Mouse (Mus musculus) left cerebral cortex, adult 2 months (tissue): Measurements from ENCODE around the gene Rrm2. TPM values are rescaled to one million over a fixed set of nuclear protein-coding genes. Genes with fewer than 3 reads are reported as not detected.
"Not testable (repeated sequence)": the region's sequence is repeated elsewhere in the genome, so short reads cannot be mapped to it uniquely, and the experiment has no call there.

Source experiments
- DNase-seq, 2 experiments: peaks; one replicate each; pipeline ENCODE4 v3.0.0; 2021 to 2022; ENCODE audit warnings: low spot score in 2 of 2, mixed read lengths in 1 of 2; ENCODE audit errors: extremely low spot score in 1 of 2
- H3K27ac ChIP-seq: fragments of 200-600 bp; 2 replicates; pipeline ENCODE4 v1.8.1; 2022
- H3K4me3 ChIP-seq: fragments of 200-600 bp; 2 replicates; pipeline ENCODE4 v1.8.1; 2022
- CTCF ChIP-seq: fragments of 200-600 bp; IDR thresholded peaks from 2 replicates; pipeline ENCODE4 v1.8.1; 2022; ENCODE audit warnings: antibody characterized with exemption, mild to moderate bottlenecking, moderate library complexity
- intact Hi-C: fragments of 180-260 bp; cut with DNase I; formaldehyde crosslinking; loops from one replicate; pipeline ENCODE4 v1.15.1; 2025
- total RNA-seq, 2 experiments: library from RNA; stranded (reverse); gene quantifications; 2 replicates each; pipeline ENCODE4 v1.2.3; 2021

The Rrm2 gene
- total RNA-seq, 2 experiments from 2014 or later: 1.9 to 2.2 TPM

DNA sequence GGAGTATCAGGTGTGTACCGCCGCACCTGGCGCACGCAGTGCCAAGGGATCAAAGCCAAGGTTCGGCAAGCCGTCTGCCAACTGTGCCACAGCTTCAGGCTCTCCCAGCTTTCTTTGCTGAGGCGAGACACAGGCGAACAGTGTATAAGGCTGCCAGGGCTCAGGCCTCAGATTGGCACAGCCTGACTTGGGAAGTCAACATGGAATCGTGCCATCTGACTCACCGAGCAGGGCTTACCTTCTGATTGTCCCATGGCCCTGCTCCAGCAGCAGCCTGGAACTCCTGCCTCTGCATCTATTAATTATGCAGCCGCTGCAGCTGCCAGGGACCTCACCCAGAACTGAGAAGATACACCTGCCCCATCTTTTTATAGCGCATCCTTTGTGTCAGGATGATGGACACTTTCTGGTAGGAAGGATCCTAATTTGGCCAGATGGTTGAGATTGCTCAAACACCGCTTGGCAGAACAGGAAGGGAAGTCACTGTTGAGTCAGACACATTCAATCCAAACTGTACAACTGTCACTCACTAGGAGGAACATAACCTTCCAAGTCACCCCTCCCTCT is 26.9 kb downstream of the Rrm2 start:
- no peak for TF ChIP-seq CTCF
- DNase-seq: peak in 1 of 2 experiments; percentile 15
- intact Hi-C loops: no loop called here
- no peak overlapping the region for H3K4me3 ChIP-seq
- H3K27ac ChIP-seq: no peak overlapping the region

DNA sequence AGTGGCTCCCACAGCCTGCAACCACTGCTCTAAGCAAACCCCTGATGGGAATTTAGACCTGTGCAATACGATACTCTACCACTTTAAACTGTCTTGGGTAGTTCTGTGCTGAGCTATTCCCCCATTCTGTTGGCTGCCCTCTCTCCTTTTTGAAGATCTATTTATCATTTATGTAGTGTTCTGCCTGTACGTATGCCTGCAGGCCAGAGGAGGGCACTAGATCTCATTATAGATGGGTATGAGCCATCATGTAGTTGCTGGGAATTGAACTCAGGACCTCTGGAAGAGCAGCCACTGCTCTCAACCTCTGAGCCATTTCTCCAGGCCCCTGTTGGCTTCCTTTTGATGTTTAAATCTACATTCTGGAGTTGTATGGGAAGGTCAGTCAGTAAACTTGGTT is 28.9 kb downstream of the Rrm2 start:
- intact Hi-C loops: no loop called here
- TF ChIP-seq CTCF: no peak; the same call in none of the 2 replicates
- Histone ChIP-seq H3K4me3 (no peak overlapping the region), H3K27ac (no peak overlapping the region)
- DNase-seq: no peak

DNA sequence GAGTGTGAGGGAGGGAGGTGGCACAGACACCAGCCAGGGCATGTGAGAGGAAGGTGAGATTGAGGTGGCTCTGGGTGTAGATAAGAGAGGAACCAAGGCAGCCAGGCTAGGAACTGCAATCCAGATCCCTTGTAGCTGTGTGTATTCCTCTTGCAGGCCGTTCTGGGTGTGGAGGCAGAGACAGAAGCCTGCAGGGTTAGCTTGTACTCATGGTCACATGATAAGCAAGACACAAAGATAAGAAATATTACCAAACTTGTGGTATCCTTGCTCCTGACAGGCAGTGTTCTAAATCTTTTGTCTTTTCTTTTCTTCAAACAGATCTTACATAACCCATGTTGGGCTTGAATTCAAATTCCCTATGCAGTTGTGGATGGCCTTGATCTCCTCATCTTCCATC is 31.9 kb downstream of the Rrm2 start:
- no peak for DNase-seq
- no peak for TF ChIP-seq CTCF
- intact Hi-C loops: no loop called here
- Histone ChIP-seq H3K4me3 (no peak overlapping the region), H3K27ac (no peak overlapping the region)

DNA sequence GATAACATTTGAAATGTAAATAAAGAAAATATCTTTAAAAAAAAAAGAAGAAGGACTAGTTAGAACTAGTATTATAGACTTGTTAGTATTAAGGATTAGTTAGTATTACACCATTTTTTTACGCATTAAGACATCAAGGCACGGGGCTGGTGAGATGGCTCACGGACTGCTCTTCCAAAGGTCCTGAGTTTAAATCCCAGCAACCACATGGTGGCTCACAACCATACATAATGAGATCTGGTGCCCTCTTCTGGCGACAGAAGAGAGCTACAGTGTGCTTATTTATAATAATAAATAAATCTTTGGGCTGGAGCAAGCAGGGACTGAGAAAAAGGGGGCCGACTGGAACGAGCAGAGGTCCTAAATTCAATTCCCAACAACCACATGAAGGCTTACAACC is 33.5 kb downstream of the Rrm2 start:
- H3K27ac ChIP-seq: not testable (repeated sequence)

DNA sequence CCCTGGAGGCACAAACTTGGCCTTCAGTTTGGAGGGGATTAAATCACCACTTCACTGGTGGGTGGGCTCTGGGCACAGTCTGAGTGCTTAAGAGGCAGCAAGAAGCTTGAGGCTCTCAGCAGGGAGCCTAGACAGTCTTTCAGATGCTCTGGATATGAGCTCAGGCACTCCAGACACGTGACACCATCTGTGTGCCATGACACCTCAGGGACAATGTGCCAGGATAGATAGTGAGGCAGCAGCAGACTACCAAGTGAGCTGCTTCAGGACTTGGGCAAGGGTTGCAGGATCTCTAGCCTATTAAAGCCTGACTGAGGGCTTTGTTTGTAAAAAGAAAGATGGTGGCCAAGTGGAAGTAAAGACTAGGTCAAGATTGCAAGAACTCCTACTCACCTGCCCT is 36.3 kb downstream of the Rrm2 start:
- Histone ChIP-seq H3K27ac (no peak overlapping the region), H3K4me3 (no peak overlapping the region)
- DNase-seq: no peak
- no peak for TF ChIP-seq CTCF
- intact Hi-C loops: no loop called here

More for the DNA sequence above, 33.5 kb downstream of the Rrm2 start:
- H3K4me3 ChIP-seq, DNase-seq, intact Hi-C loops: not testable (repeated sequence)
- peak; percentile 40 for TF ChIP-seq CTCF

DNA sequence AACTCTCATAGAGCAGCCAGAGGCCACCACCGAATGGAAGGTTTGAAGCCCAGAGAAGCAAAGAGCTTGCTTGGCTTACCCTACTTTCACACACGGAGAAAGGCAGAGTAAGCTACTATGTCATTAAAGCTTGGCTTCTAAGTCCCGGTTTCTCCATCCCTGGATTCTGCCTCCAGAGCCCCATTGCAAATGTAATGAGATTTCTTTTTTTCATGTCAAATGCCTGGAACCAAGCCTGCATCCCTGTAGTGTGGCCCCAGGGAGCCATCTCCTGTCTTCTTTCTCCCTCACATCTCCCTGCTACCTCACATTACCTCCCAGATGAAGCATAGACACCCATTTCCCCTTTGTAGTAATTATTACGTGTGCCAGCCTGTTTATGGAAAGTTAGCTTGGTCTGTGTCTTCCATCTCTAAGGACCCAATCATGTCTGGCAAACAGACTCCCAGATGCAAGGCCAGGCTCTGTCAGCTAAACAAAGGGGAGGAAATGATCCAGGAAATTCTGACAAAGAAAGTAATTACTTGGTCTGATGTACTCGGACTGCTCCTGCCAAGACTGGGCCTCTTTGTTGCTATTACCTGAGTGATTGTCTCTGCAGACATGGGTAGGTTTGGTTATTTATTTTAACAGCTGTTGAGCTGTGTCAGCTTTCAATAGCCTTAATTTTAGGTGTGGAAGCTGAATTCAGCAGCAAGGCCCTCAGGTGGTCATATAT is 38.7 kb downstream of the Rrm2 start:
- intact Hi-C loops: no loop called here
- Histone ChIP-seq H3K27ac (no peak overlapping the region), H3K4me3 (no peak overlapping the region)

DNA sequence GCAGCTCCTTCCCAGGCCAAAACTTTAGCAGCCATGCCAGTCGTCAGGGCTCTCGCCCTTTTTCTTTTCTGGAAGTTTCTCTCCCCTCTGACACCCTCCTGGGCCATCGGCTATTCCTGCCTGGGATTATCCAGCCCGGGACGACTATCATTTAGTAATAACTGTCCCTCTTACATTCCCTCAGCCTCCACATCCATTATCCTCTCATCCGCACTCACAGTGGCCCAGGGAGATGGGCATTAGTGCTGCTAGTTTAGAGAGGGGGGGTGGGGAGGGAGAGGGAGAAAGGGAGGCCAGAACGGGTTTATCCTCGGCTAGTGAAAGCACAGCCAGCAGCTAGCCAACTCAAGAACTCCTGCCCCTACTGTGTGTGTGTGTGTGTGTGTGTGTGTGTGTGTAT is 39.3 kb downstream of the Rrm2 start:
- intact Hi-C loops: no loop called here
- DNase-seq: no peak
- no peak for TF ChIP-seq CTCF

More for the DNA sequence above, 38.7 kb downstream of the Rrm2 start:
- no peak for DNase-seq
- TF ChIP-seq CTCF: no peak

DNA sequence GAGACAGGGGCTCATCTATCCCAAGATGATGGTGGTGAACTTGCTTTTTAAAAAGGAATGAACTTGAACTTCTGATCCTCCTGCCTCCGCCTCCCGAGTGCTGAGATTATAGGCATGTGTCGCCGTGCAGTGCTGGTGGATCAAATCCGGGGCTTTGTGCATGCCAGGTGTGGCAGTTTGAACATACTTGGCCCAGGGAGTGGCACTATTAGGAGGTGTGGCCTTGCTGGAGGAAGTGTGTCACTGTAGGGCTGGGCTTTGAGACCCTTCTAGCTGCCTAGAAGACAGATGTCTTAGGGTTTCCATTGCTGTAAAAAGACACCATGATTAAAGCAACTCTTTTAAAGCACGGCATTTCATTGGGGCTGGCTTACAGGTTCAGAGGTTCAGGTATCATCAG is 42.5 kb downstream of the Rrm2 start:
- no peak overlapping the region for H3K27ac ChIP-seq
- DNase-seq: no peak
- H3K4me3 ChIP-seq: no peak overlapping the region
- no peak for TF ChIP-seq CTCF
- intact Hi-C loops: no loop called here

More for the DNA sequence above, 39.3 kb downstream of the Rrm2 start:
- H3K27ac ChIP-seq: no peak overlapping the region
- H3K4me3 ChIP-seq: no peak overlapping the region

DNA sequence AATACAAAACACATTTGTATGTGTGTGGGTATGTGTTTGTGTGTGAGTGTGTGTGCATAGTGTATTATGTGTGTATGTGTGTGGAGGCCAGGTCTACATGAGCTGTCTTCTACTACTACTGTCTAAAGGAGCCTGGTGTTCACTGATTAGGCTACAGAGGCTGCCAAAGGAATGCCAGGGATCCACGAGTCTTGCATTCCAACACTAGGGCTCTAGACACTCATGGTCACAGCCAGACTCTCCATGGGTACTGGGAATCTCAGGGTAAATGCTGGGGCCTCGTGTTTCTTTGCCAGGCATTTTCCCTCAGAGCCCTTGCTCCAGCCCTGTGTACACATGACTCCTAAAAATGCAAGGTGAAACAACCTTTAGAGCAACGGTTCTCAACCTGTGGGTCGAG is 45.6 kb downstream of the Rrm2 start:
- Histone ChIP-seq H3K27ac (no peak overlapping the region), H3K4me3 (no peak overlapping the region)
- no peak for DNase-seq
- intact Hi-C loops: no loop called here
- no peak for TF ChIP-seq CTCF

DNA sequence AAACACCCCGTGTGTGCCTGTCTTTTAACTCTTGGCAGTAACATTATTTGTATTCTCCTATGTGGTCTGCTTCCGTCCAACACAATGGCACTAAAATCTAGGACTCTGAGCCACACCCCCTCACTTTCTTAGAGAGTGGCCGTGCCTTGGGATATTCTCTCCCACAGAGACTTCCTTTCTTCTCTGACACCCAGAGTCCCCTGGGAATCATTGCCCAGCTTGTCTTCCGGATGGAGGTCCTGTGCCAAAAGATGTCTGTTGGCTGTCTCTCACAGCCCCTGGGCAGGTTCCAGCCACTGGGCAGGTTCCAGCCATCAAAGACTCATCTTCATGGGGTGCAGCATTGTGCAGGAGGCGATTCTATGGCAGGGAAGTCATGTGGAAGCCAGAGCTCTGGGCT is 46.7 kb downstream of the Rrm2 start:
- DNase-seq: no peak
- H3K4me3 ChIP-seq: no peak overlapping the region
- H3K27ac ChIP-seq: no peak overlapping the region
- no peak for TF ChIP-seq CTCF
- intact Hi-C loops: no loop called here

DNA sequence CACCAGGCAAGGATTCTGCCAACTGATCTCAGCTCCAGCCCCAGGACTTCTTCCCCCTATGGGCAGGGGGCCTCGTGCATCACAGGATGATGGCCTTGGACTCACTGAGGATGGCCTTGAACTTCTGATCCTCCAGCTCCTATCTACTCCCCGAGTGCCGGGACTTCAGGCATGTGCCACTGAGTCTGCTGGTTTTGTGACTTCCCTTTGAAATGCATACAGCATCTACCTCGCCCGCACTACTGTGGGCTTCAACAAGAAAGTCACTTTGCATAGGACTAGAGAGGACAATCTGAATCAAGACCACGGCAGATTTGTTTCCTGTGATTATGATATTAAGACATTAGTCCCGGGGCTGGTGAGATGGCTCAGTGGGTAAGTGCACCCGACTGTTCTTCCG is 47.4 kb downstream of the Rrm2 start:
- Histone ChIP-seq H3K27ac (no peak overlapping the region), H3K4me3 (no peak overlapping the region)
- intact Hi-C loops: no loop called here
- no peak for DNase-seq
- no peak for TF ChIP-seq CTCF

DNA sequence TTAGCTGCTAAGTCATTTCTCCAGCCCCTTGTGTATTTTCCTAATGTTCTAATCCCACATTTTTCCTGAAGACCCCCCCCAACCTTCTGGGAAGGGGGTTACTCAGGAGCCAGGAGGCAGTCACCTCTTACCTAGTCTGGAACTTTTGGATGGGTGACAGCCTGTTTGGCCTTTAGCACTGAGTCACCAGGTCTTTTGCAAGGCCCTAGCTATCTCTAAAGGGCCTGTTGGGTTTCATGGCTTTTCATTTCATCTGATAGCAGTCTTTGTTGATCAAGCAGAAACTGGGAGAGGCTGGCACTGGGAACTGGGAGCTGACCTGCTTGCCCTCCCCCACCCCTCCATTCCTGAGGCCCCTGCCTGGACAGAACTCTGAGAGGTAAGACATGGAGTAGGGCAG is 49.3 kb downstream of the Rrm2 start:
- DNase-seq: no peak
- no peak for TF ChIP-seq CTCF
- Histone ChIP-seq H3K4me3 (no peak overlapping the region), H3K27ac (no peak overlapping the region)
- intact Hi-C loops: no loop called here

DNA sequence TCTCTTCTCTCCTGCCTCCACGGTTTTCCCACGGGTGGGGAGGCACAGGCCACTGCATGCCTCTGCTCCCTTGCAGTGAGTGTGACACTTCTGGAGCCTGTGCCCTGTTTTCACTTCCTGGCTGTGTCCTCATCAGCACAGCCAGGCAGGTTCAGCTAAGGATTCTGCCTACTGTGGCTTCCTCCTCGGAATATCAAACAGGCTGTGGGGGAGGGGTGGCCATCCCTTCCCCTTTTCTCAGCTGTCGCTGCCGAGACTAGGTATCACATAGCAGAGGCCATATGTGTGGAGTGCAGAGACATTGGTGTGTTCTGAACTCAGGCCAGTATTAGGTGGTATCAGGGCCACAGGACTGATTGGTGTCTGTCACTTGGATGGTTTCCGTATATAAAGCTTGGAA is 50.3 kb downstream of the Rrm2 start:
- no peak for TF ChIP-seq CTCF
- intact Hi-C loops: no loop called here
- no peak overlapping the region for H3K4me3 ChIP-seq
- no peak overlapping the region for H3K27ac ChIP-seq
- DNase-seq: peak; percentile 13 to 17
